Mouse (Mus musculus) intestine, embryonic 14.5 days (tissue): ENCODE measurements at regions not wholly inside any gene's neighbourhood (a gene's known extent, or its start where the extent isn't known, plus 50 kb on each side); places are given as distances from the start of the nearest gene placed in this dataset.

Experiments
- ATAC-seq: fragments of 200-750 bp; cut with Nextera tagmentation; replicated peaks from 2 replicates; pipeline ENCODE4 v1.8.0; 2017; ENCODE audit warnings: low read depth, moderate number of reproducible peaks, moderate TSS enrichment, moderate library complexity; ENCODE audit not compliant: low FRiP score, low TSS enrichment
- DNase-seq: peaks from one replicate; pipeline ENCODE4 v3.0.0-alpha.2; 2018; ENCODE audit warnings: low spot score
- H3K27ac ChIP-seq: fragments of 300-500 bp; sonication (generic); 2 replicates; pipeline ENCODE4 v1.5.1; 2014; ENCODE audit warnings: low read depth, mild to moderate bottlenecking, control low read depth
- H3K27me3 ChIP-seq: fragments of 300-500 bp; sonication (generic); replicated peaks from 2 replicates; pipeline ENCODE4 v1.6.1; 2014; ENCODE audit warnings: low read length, control low read depth; ENCODE audit not compliant: control insufficient read depth, insufficient read depth
- H3K36me3 ChIP-seq: fragments of 300-500 bp; sonication (generic); 2 replicates; pipeline ENCODE4 v1.6.1; 2014; ENCODE audit warnings: low read length, control low read depth; ENCODE audit not compliant: control insufficient read depth, insufficient read depth
- H3K4me1 ChIP-seq: fragments of 300-500 bp; sonication (generic); replicated peaks from 2 replicates; pipeline ENCODE4 v1.6.1; 2014; ENCODE audit warnings: low read length, control low read depth, mixed read lengths; ENCODE audit not compliant: control insufficient read depth, insufficient read depth
- H3K4me2 ChIP-seq: fragments of 300-500 bp; sonication (generic); 2 replicates; pipeline ENCODE4 v1.6.1; 2014; ENCODE audit warnings: low read length
- H3K4me3 ChIP-seq: fragments of 300-500 bp; sonication (generic); 2 replicates; pipeline ENCODE4 v1.5.1; 2014; ENCODE audit warnings: low read depth, low read length, control low read depth, mixed read lengths
- H3K9ac ChIP-seq: fragments of 300-500 bp; sonication (generic); 2 replicates; pipeline ENCODE4 v1.6.1; 2014; ENCODE audit warnings: mild to moderate bottlenecking, low read length
- H3K9me3 ChIP-seq: fragments of 300-500 bp; sonication (generic); 2 replicates; pipeline ENCODE4 v1.6.1; 2016; ENCODE audit warnings: low read length, control low read depth; ENCODE audit not compliant: control insufficient read depth
- WGBS: fragments of 180-500 bp; shearing (Covaris S2); extraction: QIAGEN DNeasy Blood & Tissue Kit; methylation state at CpG from one replicate; pipeline ENCODE4 v1.1.7; 2014; 5-methylcytosine and 5-hydroxymethylcytosine counted together

DNA sequence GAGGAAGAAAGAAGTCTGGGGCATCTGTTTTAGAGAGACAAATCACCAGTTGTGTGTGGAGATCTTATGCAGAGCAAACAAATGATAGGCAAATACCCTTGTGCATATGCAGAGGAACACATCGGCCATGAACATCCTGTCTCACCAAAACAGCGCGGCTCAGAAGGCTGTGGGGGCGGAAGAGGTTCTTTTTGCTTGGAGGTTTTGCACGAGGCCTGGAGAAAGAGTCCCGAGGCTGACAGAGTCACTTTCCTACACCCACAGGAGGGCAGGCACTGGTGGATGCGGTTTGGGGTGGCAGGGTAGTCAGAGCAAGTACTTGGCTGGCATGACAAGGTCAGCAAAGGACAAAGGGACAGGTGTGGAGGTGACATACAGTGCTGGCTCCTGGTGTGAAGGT lies 77.4 kb upstream of the Zfp831 start:
- H3K4me1 ChIP-seq: no peaks in the 10 kb centered on the region; the same call in 1 of the 2 replicates
- H3K9ac ChIP-seq: no peak overlapping the region
- no peaks in the 10 kb centered on the region for H3K36me3 ChIP-seq
- no peaks in the 10 kb centered on the region for H3K9me3 ChIP-seq
- DNase-seq: no peak
- ATAC-seq: no peak
- H3K27ac ChIP-seq: no peak overlapping the region
- H3K4me3 ChIP-seq: no peak overlapping the region
- H3K27me3 ChIP-seq: no peaks in the 10 kb centered on the region
- WGBS: 84% methylated on average over 7 of the region's 7 CpGs
- no peak overlapping the region for H3K4me2 ChIP-seq

DNA sequence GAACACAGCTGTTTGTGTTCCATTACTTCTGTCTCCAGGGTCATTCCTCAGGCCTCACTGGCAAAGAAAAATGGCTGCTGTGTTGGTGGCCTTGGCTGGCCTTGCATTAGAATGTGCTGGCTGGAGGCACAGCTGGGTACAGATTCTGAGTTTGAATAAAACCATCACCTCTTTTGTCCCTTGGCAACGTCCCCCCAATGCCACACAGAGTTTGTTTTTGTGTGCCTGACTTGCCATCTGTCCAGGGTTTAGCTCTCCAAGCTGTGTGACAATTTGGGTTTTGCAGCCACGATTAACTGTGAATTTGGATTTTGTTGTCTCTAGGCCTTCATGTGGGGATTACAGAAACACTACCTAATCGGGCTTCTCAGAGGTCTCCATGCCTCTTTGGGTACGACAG lies 76.6 kb upstream of the Zfp831 start:
- Histone ChIP-seq H3K36me3 (no peaks in the 10 kb centered on the region), H3K27ac (no peak overlapping the region), H3K4me1 (no peaks in the 10 kb centered on the region; the same call in 1 of the 2 replicates), H3K27me3 (no peaks in the 10 kb centered on the region), H3K9me3 (no peaks in the 10 kb centered on the region), H3K4me3 (no peak overlapping the region), H3K9ac (no peak overlapping the region), H3K4me2 (no peak overlapping the region)
- no peak for ATAC-seq
- no peak for DNase-seq
- WGBS: 82% methylated on average over 4 of the region's 4 CpGs

DNA sequence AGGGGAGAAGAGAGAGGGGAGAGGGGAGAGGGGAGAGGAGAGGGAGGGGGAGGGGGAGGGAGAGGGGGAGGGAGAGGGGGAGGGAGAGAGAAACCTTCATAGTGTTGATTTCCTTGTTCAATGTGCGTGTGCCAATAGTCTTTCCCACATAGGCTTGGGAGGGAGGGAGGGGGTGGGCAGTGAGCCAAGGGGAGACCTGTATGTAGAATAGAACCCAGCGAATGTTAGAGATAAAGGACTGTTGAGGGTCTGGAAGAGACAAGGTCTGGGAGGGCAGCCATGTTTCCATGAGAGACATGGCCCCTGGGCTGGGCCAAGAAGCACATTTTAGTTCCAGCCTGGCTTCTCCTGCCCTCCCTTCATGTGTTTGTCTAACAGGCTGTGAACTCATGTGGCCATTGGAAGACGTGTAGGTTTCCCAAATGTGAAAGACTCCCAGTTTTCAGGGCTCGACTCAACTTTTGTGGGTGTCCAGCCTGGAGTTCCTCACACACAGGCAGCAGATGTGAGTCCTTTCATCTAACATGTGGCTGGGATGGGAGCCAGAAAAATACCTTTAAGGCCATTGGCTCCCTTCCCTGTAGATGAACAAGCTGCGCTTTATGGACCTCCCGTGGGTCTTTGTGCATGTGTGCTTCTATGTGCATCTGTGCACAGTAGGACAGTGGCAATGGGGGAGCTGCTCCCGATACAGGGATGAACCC lies 68.4 kb upstream of the Zfp831 start:
- no peak for ATAC-seq
- Histone ChIP-seq H3K9ac (no peak overlapping the region), H3K27ac (no peak overlapping the region), H3K27me3 (no peaks in the 10 kb centered on the region), H3K4me3 (no peak overlapping the region), H3K4me2 (no peak overlapping the region), H3K4me1 (no peaks in the 10 kb centered on the region), H3K36me3 (no peaks in the 10 kb centered on the region), H3K9me3 (no peaks in the 10 kb centered on the region)
- 84% methylated on average over 7 of the region's 7 CpGs for WGBS
- DNase-seq: no peak

DNA sequence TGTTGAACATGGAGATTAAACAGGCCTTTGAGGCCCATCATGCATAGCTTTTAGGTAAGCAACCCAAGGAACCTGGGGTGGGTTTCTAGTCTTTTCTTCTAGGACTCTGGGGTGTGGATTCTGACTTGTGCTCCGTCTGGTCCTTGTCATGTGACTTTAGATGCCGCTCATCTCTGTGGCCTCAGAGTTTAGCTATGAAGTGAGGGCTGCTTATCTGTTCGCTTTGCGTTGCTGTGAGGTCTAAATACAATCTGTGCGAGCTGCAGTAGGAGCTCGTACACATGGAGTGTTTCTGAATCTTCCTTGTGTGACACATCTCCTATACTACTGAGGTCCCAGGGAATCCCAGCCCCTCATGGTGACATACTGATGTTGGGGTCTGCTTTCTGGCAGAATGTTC lies 67.8 kb upstream of the Zfp831 start:
- Histone ChIP-seq H3K4me3 (no peak overlapping the region), H3K4me1 (no peaks in the 10 kb centered on the region), H3K27me3 (no peaks in the 10 kb centered on the region), H3K27ac (no peak overlapping the region), H3K9me3 (no peaks in the 10 kb centered on the region), H3K4me2 (no peak overlapping the region), H3K9ac (no peak overlapping the region), H3K36me3 (no peaks in the 10 kb centered on the region)
- 87% methylated on average over 6 of the region's 6 CpGs for WGBS
- DNase-seq (no peak), ATAC-seq (no peak)

- no peak overlapping the region for H3K9ac ChIP-seq
- DNase-seq (no peak), ATAC-seq (no peak)
- H3K27ac ChIP-seq: no peak overlapping the region
- 91% methylated on average over 5 of the region's 5 CpGs for WGBS
- no peaks in the 10 kb centered on the region for H3K27me3 ChIP-seq
- no peaks in the 10 kb centered on the region for H3K4me1 ChIP-seq
- no peak overlapping the region for H3K4me2 ChIP-seq
- H3K4me3 ChIP-seq: no peak overlapping the region
- H3K36me3 ChIP-seq: no peaks in the 10 kb centered on the region
- no peaks in the 10 kb centered on the region for H3K9me3 ChIP-seq
Observed at GRCm38 (mm10) chr2:174580906-174581703, 62.2 kb upstream of the Zfp831 start.

GRCm38 (mm10) chr2:174584272-174584671 lies 59.1 kb upstream of the Zfp831 start:
- no peaks in the 10 kb centered on the region for H3K36me3 ChIP-seq
- H3K27ac ChIP-seq: no peak overlapping the region
- no peaks in the 10 kb centered on the region for H3K27me3 ChIP-seq
- H3K4me3 ChIP-seq: no peak overlapping the region
- 75% methylated on average over 2 of the region's 2 CpGs for WGBS
- no peak overlapping the region for H3K4me2 ChIP-seq
- no peaks in the 10 kb centered on the region for H3K4me1 ChIP-seq
- no peak overlapping the region for H3K9ac ChIP-seq
- no peaks in the 10 kb centered on the region for H3K9me3 ChIP-seq
- DNase-seq (no peak), ATAC-seq (no peak)
